Comparison of ENCODE assay signal across 8 mouse cellular contexts in the genomic region with DNA sequence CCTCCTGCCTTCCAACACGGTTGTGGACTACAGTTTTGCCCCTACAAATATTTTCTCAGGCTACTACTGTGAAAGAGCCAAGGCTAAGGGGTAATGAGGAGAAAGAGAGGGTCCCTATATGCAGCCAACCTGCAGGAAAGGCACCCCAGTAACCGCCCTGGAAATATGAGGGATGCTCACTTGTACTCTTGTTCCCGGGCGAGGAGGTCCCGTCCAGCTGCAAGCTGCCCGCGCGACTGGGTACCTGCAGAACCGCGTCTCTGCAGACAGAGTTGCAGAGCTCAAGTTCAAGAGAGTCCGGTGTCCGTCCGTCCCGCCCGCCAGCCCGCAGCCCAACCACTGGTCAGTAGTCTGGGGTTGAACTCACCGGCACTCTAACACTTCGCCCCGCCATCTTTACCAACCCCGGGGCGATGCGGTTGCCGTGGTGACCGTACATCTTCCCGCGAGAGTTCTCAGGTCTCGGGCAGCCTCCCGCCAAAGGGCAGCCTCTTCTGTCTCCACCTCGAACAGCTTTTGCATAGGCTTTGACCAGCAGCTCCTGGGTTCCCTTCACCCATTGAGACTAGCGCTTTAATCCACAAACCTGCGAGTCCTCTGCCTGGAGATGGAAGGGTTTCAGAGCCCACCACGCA. TPM values are rescaled to one million over a fixed set of nuclear protein-coding genes. Genes with fewer than 3 reads are reported as not detected.
DNase-seq lines count a peak whose midpoint lies in the region; ATAC-seq and TF ChIP-seq lines count a peak whose summit lies in the region.

No protein-coding gene starts in this region.

- H3K27ac ChIP-seq in bone marrow, adult 2 months (ENCODE audit: control insufficient read depth, insufficient read depth, low read depth, low read length, poor library complexity): peak overlapping the region; percentile 62
- H3K27ac ChIP-seq in embryonic facial prominence, embryonic 15.5 days (replicated peaks): peak overlapping the region; percentile 76
- H3K27ac ChIP-seq in heart, embryonic 10.5 days: peak overlapping the region; percentile 93
- peak overlapping the region; percentile 91 for H3K27ac ChIP-seq in kidney, embryonic 15.5 days

- H3K4me3 ChIP-seq in bone marrow, adult 2 months (replicated peaks; ENCODE audit: control insufficient read depth, low read depth, low read length): peak overlapping the region; percentile 93
- peak overlapping the region; percentile 71 for H3K4me3 ChIP-seq in embryonic facial prominence, embryonic 15.5 days (replicated peaks)
- H3K4me3 ChIP-seq in heart, embryonic 10.5 days: peak overlapping the region; percentile 82
- H3K4me3 ChIP-seq in kidney, embryonic 15.5 days (replicated peaks): peak overlapping the region; percentile 68

- H3K9me3 ChIP-seq in embryonic facial prominence, embryonic 15.5 days (replicated peaks): no peaks in the 10 kb centered on the region
- no peaks in the 10 kb centered on the region for H3K9me3 ChIP-seq in heart, embryonic 10.5 days
- no peaks in the 10 kb centered on the region for H3K9me3 ChIP-seq in kidney, embryonic 15.5 days (replicated peaks)

- peak overlapping the region; percentile 37 for H3K9ac ChIP-seq in embryonic facial prominence, embryonic 15.5 days
- H3K9ac ChIP-seq in kidney, embryonic 15.5 days: peak overlapping the region; percentile 53

- peak overlapping the region; percentile 75 for H3K4me2 ChIP-seq in embryonic facial prominence, embryonic 15.5 days (replicated peaks)
- H3K4me2 ChIP-seq in kidney, embryonic 15.5 days: peak overlapping the region; percentile 80

- peak; percentile 54; the same call in 1 of the 2 replicates for TF ChIP-seq POLR2A in bone marrow, adult 2 months (IDR thresholded peaks at IDR 0.05; ENCODE audit: borderline replicate concordance, control insufficient read depth, low read depth, low read length)

- under 1% methylated on average over 32 of the region's 32 CpGs for WGBS in bone marrow, adult 2 months
- WGBS in embryonic facial prominence, embryonic 15.5 days: under 1% methylated on average over 32 of the region's 32 CpGs
- under 1% methylated on average over 32 of the region's 32 CpGs for WGBS in heart, embryonic 10.5 days
- WGBS in kidney, embryonic 15.5 days: under 1% methylated on average over 32 of the region's 32 CpGs

- peaks cover 5% of the 10 kb centered on the region; the same call in 1 of the 2 replicates for H3K36me3 ChIP-seq in embryonic facial prominence, embryonic 15.5 days
- peaks cover 5% of the 10 kb centered on the region; the same call in 1 of the 2 replicates for H3K36me3 ChIP-seq in heart, embryonic 10.5 days
- H3K36me3 ChIP-seq in kidney, embryonic 15.5 days: peaks cover 10% of the 10 kb centered on the region

- H3K4me1 ChIP-seq in bone marrow, adult 2 months (ENCODE audit: control insufficient read depth, insufficient read depth, low read length): no peaks in the 10 kb centered on the region
- H3K4me1 ChIP-seq in embryonic facial prominence, embryonic 15.5 days: peaks cover 6% of the 10 kb centered on the region
- H3K4me1 ChIP-seq in heart, embryonic 10.5 days: peaks cover 15% of the 10 kb centered on the region
- peaks cover 17% of the 10 kb centered on the region for H3K4me1 ChIP-seq in kidney, embryonic 15.5 days

- no peak for TF ChIP-seq CTCF in bone marrow, adult 2 months (IDR thresholded peaks at IDR 0.05; ENCODE audit: control insufficient read depth, insufficient read depth, low read length)

- peak; percentile 90 for ATAC-seq in embryonic facial prominence, embryonic 15.5 days (ENCODE audit: insufficient number of reproducible peaks, low FRiP score, low TSS enrichment, low read depth)
- ATAC-seq in kidney, embryonic 15.5 days (replicated peaks; ENCODE audit: low FRiP score): peak; percentile 98
- peak; percentile 98 for ATAC-seq in monocyte, adult 5-6 weeks (replicated peaks; ENCODE audit: insufficient number of reproducible peaks, low FRiP score, low TSS enrichment, poor library complexity, severe bottlenecking)

- DNase-seq in 416B (ENCODE audit: low read depth) (peak; percentile 91), liver (peak; percentile 90)
- peak; percentile 95 for DNase-seq in heart, embryonic 10.5 days (ENCODE audit: low spot score)
- peak; percentile 92 to 96 for DNase-seq in spleen, postnatal 4 days (ENCODE audit: low spot score in 2 of 2)

- H3K27me3 ChIP-seq in embryonic facial prominence, embryonic 15.5 days: no peaks in the 10 kb centered on the region
- H3K27me3 ChIP-seq in heart, embryonic 10.5 days (ENCODE audit: insufficient read depth, poor library complexity, severe bottlenecking): no peaks in the 10 kb centered on the region
- no peaks in the 10 kb centered on the region for H3K27me3 ChIP-seq in kidney, embryonic 15.5 days

RNA-seq across cellular contexts. Expression of gene Tex9, which starts 0.3 kb away (rescaled TPM):
- polyA plus RNA-seq in bone marrow, adult 2 months (2011; ENCODE audit: insufficient read depth, insufficient read length, low replicate concordance, missing spikeins): 9.6 and 20.6 TPM in 2 replicates
- 25.8 and 32.0 TPM in 2 replicates for polyA plus RNA-seq in embryonic facial prominence, embryonic 15.5 days (2015; fragmentation: Nextera tagmentation; extraction: Ambion mirVana)
- polyA plus RNA-seq in heart, embryonic 10.5 days (2016; fragmentation: Nextera tagmentation; extraction: Ambion mirVana): 16.6 and 27.0 TPM in 2 replicates
- polyA plus RNA-seq in kidney, embryonic 15.5 days (2015; fragmentation: Nextera tagmentation; extraction: Ambion mirVana): 34.4 and 37.3 TPM in 2 replicates
- 10.7 to 58.1 TPM (median 11.2 TPM) in 3 replicates for total RNA-seq in monocyte, adult 5-6 weeks (2017)

RNA-seq across cellular contexts. Expression of gene Rfx7, which starts 40.4 kb away (rescaled TPM):
- 8.4 and 15.0 TPM in 2 replicates for polyA plus RNA-seq in bone marrow, adult 2 months (2011; ENCODE audit: insufficient read depth, insufficient read length, low replicate concordance, missing spikeins)
- 9.8 and 10.3 TPM in 2 replicates for polyA plus RNA-seq in embryonic facial prominence, embryonic 15.5 days (2015; fragmentation: Nextera tagmentation; extraction: Ambion mirVana)
- polyA plus RNA-seq in heart, embryonic 10.5 days (2016; fragmentation: Nextera tagmentation; extraction: Ambion mirVana): 9.0 and 12.3 TPM in 2 replicates
- polyA plus RNA-seq in kidney, embryonic 15.5 days (2015; fragmentation: Nextera tagmentation; extraction: Ambion mirVana): 12.8 and 13.5 TPM in 2 replicates
- 23.3 to 34.4 TPM (median 33.7 TPM) in 3 replicates for total RNA-seq in monocyte, adult 5-6 weeks (2017)

RNA-seq across cellular contexts. Expression of gene Mns1, which starts 53.9 kb away (rescaled TPM):
- 47.2 and 66.3 TPM in 2 replicates for polyA plus RNA-seq in bone marrow, adult 2 months (2011; ENCODE audit: insufficient read depth, insufficient read length, low replicate concordance, missing spikeins)
- polyA plus RNA-seq in embryonic facial prominence, embryonic 15.5 days (2015; fragmentation: Nextera tagmentation; extraction: Ambion mirVana): 25.7 and 34.4 TPM in 2 replicates
- 22.0 and 34.1 TPM in 2 replicates for polyA plus RNA-seq in heart, embryonic 10.5 days (2016; fragmentation: Nextera tagmentation; extraction: Ambion mirVana)
- 33.3 and 33.6 TPM in 2 replicates for polyA plus RNA-seq in kidney, embryonic 15.5 days (2015; fragmentation: Nextera tagmentation; extraction: Ambion mirVana)
- 0.48 to 1.6 TPM (median 1.1 TPM) in 3 replicates for total RNA-seq in monocyte, adult 5-6 weeks (2017)

Comparison
In these comparisons a context has a peak if more than half of its experiments do, and no peak if none do; other contexts are left out.
1. Peak in every context shown above with its lines: DNase-seq, ATAC-seq, H3K4me3 ChIP-seq and H3K27ac ChIP-seq.